Mouse (Mus musculus): ENCODE data around the gene Raver2. TPM values are rescaled to one million over a fixed set of nuclear protein-coding genes. Genes with fewer than 3 reads are reported as not detected.

The Raver2 gene
- polyA plus RNA-seq, 1 experiment from 2014 or later, result 11.2 TPM

GRCm38 (mm10) chr4:101174916-101175625, 106.3 kb downstream of the Raver2 start:
- no peak for TF ChIP-seq CTCF (IDR thresholded peaks at IDR 0.05)
- no peak for ATAC-seq
- H3K27me3 ChIP-seq, result no peaks in the 10 kb centered on the region
- DNase-seq (ENCODE audit: low read depth, low spot score), result no peak
- ChIA-PET POLR2A (no interaction called here), CTCF (no interaction called here)
- in situ Hi-C loops (cut with MboI; ENCODE audit: low pct_unique_long_range_greater_than_20kb), result no loop called here

- in situ Hi-C loops (cut with MboI; ENCODE audit: low pct_unique_long_range_greater_than_20kb), result no loop called here
- H3K27me3 ChIP-seq, result no peaks in the 10 kb centered on the region
- DNase-seq (ENCODE audit: low read depth, low spot score), result no peak
- TF ChIP-seq CTCF (IDR thresholded peaks at IDR 0.05), result no peak
- no peak for ATAC-seq
- POLR2A ChIA-PET, result no interaction called here
- CTCF ChIA-PET, result no interaction called here
Observed at GRCm38 (mm10) chr4:101176123-101176522, 107.3 kb downstream of the Raver2 start.

GRCm38 (mm10) chr4:101177796-101178195, 109.0 kb downstream of the Raver2 start:
- no peak for ATAC-seq
- no peak for DNase-seq (ENCODE audit: low read depth, low spot score)
- ChIA-PET POLR2A (no interaction called here), CTCF (no interaction called here)
- no peaks in the 10 kb centered on the region for H3K27me3 ChIP-seq
- no peak for TF ChIP-seq CTCF (IDR thresholded peaks at IDR 0.05)
- in situ Hi-C loops (cut with MboI; ENCODE audit: low pct_unique_long_range_greater_than_20kb), result no loop called here

- H3K27me3 ChIP-seq, result no peaks in the 10 kb centered on the region
- no peak for TF ChIP-seq CTCF (IDR thresholded peaks at IDR 0.05)
- DNase-seq (ENCODE audit: low read depth, low spot score), result no peak
- no peak for ATAC-seq
- ChIA-PET CTCF (interaction anchor here (1.5 kb wide), 1 partner anchor 10 kb away, joined by 6 read pairs; no protein-coding TSS in a partner anchor), POLR2A (no interaction called here)
- in situ Hi-C loops (cut with MboI; ENCODE audit: low pct_unique_long_range_greater_than_20kb), result no loop called here
Observed at GRCm38 (mm10) chr4:101179076-101179475, 110.3 kb downstream of the Raver2 start.

GRCm38 (mm10) chr4:101179836-101180235, 111.1 kb downstream of the Raver2 start:
- no peak for TF ChIP-seq CTCF (IDR thresholded peaks at IDR 0.05)
- no peak for DNase-seq (ENCODE audit: low read depth, low spot score)

GRCm38 (mm10) chr4:101180681-101181080, 111.9 kb downstream of the Raver2 start:
- ATAC-seq (no peak), DNase-seq (ENCODE audit: low read depth, low spot score) (no peak)
- in situ Hi-C loops (cut with MboI; ENCODE audit: low pct_unique_long_range_greater_than_20kb), result no loop called here
- no peaks in the 10 kb centered on the region for H3K27me3 ChIP-seq
- CTCF ChIA-PET, result interaction anchor here (1.5 kb wide), 1 partner anchor 11 kb away, joined by 6 read pairs; no protein-coding TSS in a partner anchor
- no peak for TF ChIP-seq CTCF (IDR thresholded peaks at IDR 0.05)
- POLR2A ChIA-PET, result no interaction called here

More at GRCm38 (mm10) chr4:101179836-101180235, 111.1 kb downstream of the Raver2 start:
- ATAC-seq, result no peak
- no peaks in the 10 kb centered on the region for H3K27me3 ChIP-seq
- POLR2A ChIA-PET, result no interaction called here
- CTCF ChIA-PET, result interaction anchor here (1.5 kb wide), 1 partner anchor 11 kb away, joined by 6 read pairs; no protein-coding TSS in a partner anchor
- in situ Hi-C loops (cut with MboI; ENCODE audit: low pct_unique_long_range_greater_than_20kb), result no loop called here

- POLR2A ChIA-PET, result no interaction called here
- H3K27me3 ChIP-seq, result no peaks in the 10 kb centered on the region
- no peak for TF ChIP-seq CTCF (IDR thresholded peaks at IDR 0.05)
- in situ Hi-C loops (cut with MboI; ENCODE audit: low pct_unique_long_range_greater_than_20kb), result no loop called here
- no peak for DNase-seq (ENCODE audit: low read depth, low spot score)
- no peak for ATAC-seq
- CTCF ChIA-PET, result no interaction called here
Observed at GRCm38 (mm10) chr4:101182603-101183011, 113.8 kb downstream of the Raver2 start.

GRCm38 (mm10) chr4:101185216-101185615, 116.4 kb downstream of the Raver2 start:
- no peaks in the 10 kb centered on the region for H3K27me3 ChIP-seq
- in situ Hi-C loops (cut with MboI; ENCODE audit: low pct_unique_long_range_greater_than_20kb), result no loop called here
- ChIA-PET POLR2A (no interaction called here), CTCF (interaction anchor here (1.0 kb wide), 1 partner anchor 69 kb away, joined by 3 read pairs; no protein-coding TSS in a partner anchor)
- no peak for TF ChIP-seq CTCF (IDR thresholded peaks at IDR 0.05)
- DNase-seq (ENCODE audit: low read depth, low spot score) (no peak), ATAC-seq (no peak)

- POLR2A ChIA-PET, result no interaction called here
- in situ Hi-C loops (cut with MboI; ENCODE audit: low pct_unique_long_range_greater_than_20kb), result no loop called here
- H3K27me3 ChIP-seq, result no peaks in the 10 kb centered on the region
- no peak for TF ChIP-seq CTCF (IDR thresholded peaks at IDR 0.05)
- DNase-seq (ENCODE audit: low read depth, low spot score), result no peak
- no peak for ATAC-seq
- CTCF ChIA-PET, result interaction anchor here (0.8 kb wide), 1 partner anchor 73 kb away, joined by 3 read pairs; no protein-coding TSS in a partner anchor
Observed at GRCm38 (mm10) chr4:101186591-101186990, 117.8 kb downstream of the Raver2 start.

GRCm38 (mm10) chr4:101187381-101187780, 118.6 kb downstream of the Raver2 start:
- in situ Hi-C loops (cut with MboI; ENCODE audit: low pct_unique_long_range_greater_than_20kb), result no loop called here
- no peak for TF ChIP-seq CTCF (IDR thresholded peaks at IDR 0.05)
- H3K27me3 ChIP-seq, result no peaks in the 10 kb centered on the region
- ChIA-PET CTCF (no interaction called here), POLR2A (no interaction called here)
- no peak for ATAC-seq
- no peak for DNase-seq (ENCODE audit: low read depth, low spot score)

- in situ Hi-C loops (cut with MboI; ENCODE audit: low pct_unique_long_range_greater_than_20kb), result no loop called here
- CTCF ChIA-PET, result no interaction called here
- DNase-seq (ENCODE audit: low read depth, low spot score) (no peak), ATAC-seq (no peak)
- POLR2A ChIA-PET, result no interaction called here
- no peaks in the 10 kb centered on the region for H3K27me3 ChIP-seq
- no peak for TF ChIP-seq CTCF (IDR thresholded peaks at IDR 0.05)
Observed at GRCm38 (mm10) chr4:101192241-101192976, 123.6 kb downstream of the Raver2 start.

Measured in Patski (cell line).